Mouse (Mus musculus) CH12.LX (cell line): ENCODE data around the gene Gm20431. TPM values are rescaled to one million over a fixed set of nuclear protein-coding genes. Genes with fewer than 3 reads are reported as not detected.

Source experiments
- DNase-seq: peaks from one replicate; pipeline ENCODE4 v3.0.0-alpha.2; 2013; ENCODE audit errors: extremely low read depth
- H3K27ac ChIP-seq: 2 replicates; pipeline ENCODE4 v1.5.1; 2012; ENCODE audit warnings: low read depth, mild to moderate bottlenecking, control low read depth, moderate library complexity; ENCODE audit not compliant: insufficient read depth
- H3K27me3 ChIP-seq: replicated peaks from 2 replicates; pipeline ENCODE3; 2012; ENCODE audit warnings: inconsistent platforms
- H3K36me3 ChIP-seq, 2 experiments: replicated peaks in 1 of 2; 2 replicates each; pipeline versions ENCODE3 to v1.6.1; 2012; ENCODE audit warnings: inconsistent platforms in 1 of 2, low read length in 1 of 2, mild to moderate bottlenecking in 1 of 2, mixed read lengths in 1 of 2, moderate library complexity in 1 of 2; ENCODE audit not compliant: control insufficient read depth in 1 of 2, insufficient read depth in 1 of 2
- H3K4me1 ChIP-seq, 2 experiments: 2 replicates each; pipeline ENCODE4 v1.6.1; 2012; ENCODE audit warnings: inconsistent platforms in 1 of 2, moderate library complexity in 1 of 2; ENCODE audit not compliant: insufficient read depth in 2 of 2, control insufficient read depth in 1 of 2
- H3K4me2 ChIP-seq: 2 replicates; pipeline ENCODE4 v1.6.1; 2012; ENCODE audit warnings: low read depth, mild to moderate bottlenecking, control low read depth; ENCODE audit not compliant: poor library complexity, insufficient read depth, severe bottlenecking
- H3K4me3 ChIP-seq, 3 experiments: fragments of 150-350 bp in 1 of 3; sonication (generic) in 1 of 3; replicated peaks in 1 of 3; 2 replicates each; pipeline versions ENCODE3 to v1.5.1; 2011 to 2012; ENCODE audit warnings: low read depth in 2 of 3, low read length in 2 of 3, mild to moderate bottlenecking in 2 of 3, moderate library complexity in 2 of 3, control low read depth in 1 of 3, improper control_type of control experiment in 1 of 3, inconsistent platforms in 1 of 3, mixed read lengths in 1 of 3; ENCODE audit not compliant: poor library complexity in 1 of 3
- H3K79me2 ChIP-seq: replicated peaks from 2 replicates; pipeline ENCODE4 v1.6.1; 2012; ENCODE audit warnings: mild to moderate bottlenecking, moderate library complexity; ENCODE audit not compliant: control insufficient read depth, poor library complexity, insufficient read depth, severe bottlenecking; ENCODE audit errors: extremely low read depth
- H3K9ac ChIP-seq: 2 replicates; pipeline ENCODE4 v1.6.1; 2012; ENCODE audit warnings: low read depth, mild to moderate bottlenecking, control low read depth, moderate library complexity; ENCODE audit not compliant: insufficient read depth
- H3K9me3 ChIP-seq: replicated peaks from 2 replicates; pipeline ENCODE3; 2012; ENCODE audit warnings: low read length, inconsistent platforms, mixed read lengths
- BHLHE40 ChIP-seq: IDR thresholded peaks from 2 replicates; pipeline ENCODE4 v1.6.1; 2011; ENCODE audit warnings: mild to moderate bottlenecking, low read depth, low read length, improper control_type of control experiment
- CTCF ChIP-seq, 2 experiments: IDR thresholded peaks in 1 of 2; conservative IDR thresholded peaks in 1 of 2; 2 replicates each; pipeline ENCODE4 v1.5.1; 2011 to 2012; ENCODE audit warnings: low read depth in 2 of 2, low read length in 2 of 2, improper control_type of control experiment in 1 of 2, inconsistent platforms in 1 of 2, mild to moderate bottlenecking in 1 of 2, moderate library complexity in 1 of 2
- ELF1 ChIP-seq: IDR thresholded peaks from 2 replicates; pipeline ENCODE4 v1.6.1; 2014; ENCODE audit warnings: low read depth, mild to moderate bottlenecking, inconsistent platforms, low read length, improper control_type of control experiment
- ETS1 ChIP-seq: conservative IDR thresholded peaks from 2 replicates; pipeline ENCODE4 v1.6.1; 2012; ENCODE audit warnings: low read depth, mild to moderate bottlenecking, inconsistent platforms, low read length, improper control_type of control experiment, moderate library complexity
- IRF4 ChIP-seq: IDR thresholded peaks from 2 replicates; pipeline ENCODE4 v1.6.1; 2014; ENCODE audit warnings: low read depth, mild to moderate bottlenecking, inconsistent platforms, low read length, improper control_type of control experiment
- JUND ChIP-seq: conservative IDR thresholded peaks from 2 replicates; pipeline ENCODE4 v1.6.1; 2011; ENCODE audit warnings: low read depth, low read length, improper control_type of control experiment
- KAT2A ChIP-seq: IDR thresholded peaks from 2 replicates; pipeline ENCODE4 v1.6.1; 2012; ENCODE audit warnings: low read length, improper control_type of control experiment, inconsistent platforms; ENCODE audit not compliant: insufficient replicate concordance
- MAZ ChIP-seq: IDR thresholded peaks from 2 replicates; pipeline ENCODE4 v1.6.1; 2012; ENCODE audit warnings: low read depth, mild to moderate bottlenecking, inconsistent platforms, low read length, improper control_type of control experiment, moderate library complexity
- NELFE ChIP-seq: IDR thresholded peaks from 2 replicates; pipeline ENCODE4 v1.6.1; 2011; ENCODE audit warnings: low read depth, low read length, improper control_type of control experiment
- POLR2A ChIP-seq: IDR thresholded peaks from 2 replicates; pipeline ENCODE4 v1.6.1; 2011; ENCODE audit warnings: low read depth, mild to moderate bottlenecking, improper control_type of control experiment, low read length
- SIN3A ChIP-seq: IDR thresholded peaks from 2 replicates; pipeline ENCODE4 v1.6.1; 2012; ENCODE audit warnings: low read length, improper control_type of control experiment, inconsistent platforms
- SMC3 ChIP-seq: IDR thresholded peaks from 2 replicates; pipeline ENCODE4 v1.6.1; 2011; ENCODE audit warnings: low read depth, low read length, improper control_type of control experiment
- TBP ChIP-seq: conservative IDR thresholded peaks from 2 replicates; pipeline ENCODE4 v1.6.1; 2011; ENCODE audit warnings: low read depth, low read length, improper control_type of control experiment
- UBTF ChIP-seq: IDR thresholded peaks from 2 replicates; pipeline ENCODE4 v1.6.1; 2012; ENCODE audit warnings: low read depth, mild to moderate bottlenecking, inconsistent platforms, low read length, improper control_type of control experiment, moderate library complexity
- USF1 ChIP-seq: IDR thresholded peaks from 2 replicates; pipeline ENCODE4 v1.6.1; 2014; ENCODE audit warnings: low read depth, mild to moderate bottlenecking, inconsistent platforms, low read length, improper control_type of control experiment
- ZKSCAN1 ChIP-seq: IDR thresholded peaks from 2 replicates; pipeline ENCODE4 v1.6.1; 2012; ENCODE audit warnings: low read depth, inconsistent platforms, low read length, improper control_type of control experiment, borderline replicate concordance
- ZNF384 ChIP-seq: IDR thresholded peaks from 2 replicates; pipeline ENCODE4 v1.6.1; 2012; ENCODE audit warnings: low read depth, low read length, improper control_type of control experiment, inconsistent platforms
- dilution Hi-C: fragments of 300-500 bp; cut with MboI; formaldehyde crosslinking; loops from 2 replicates; pipeline ENCODE4 v1.14.3; 2020; ENCODE audit warnings: low sequenced_read_pairs; ENCODE audit not compliant: extremely low pct_unique_long_range_greater_than_20kb, extremely low pct_ligation_motif_present
- in situ Hi-C: fragments of 300-500 bp; cut with MboI; formaldehyde crosslinking; loops from 3 replicates; pipeline ENCODE4 v1.14.3; 2019; ENCODE audit warnings: low sequenced_read_pairs, low pct_ligation_motif_present, low pct_unique_long_range_greater_than_20kb, mixed read lengths
- polyA plus RNA-seq: library from polyadenylated mRNA; unstranded; fragments of >175 nt; gene quantifications from 2 replicates; pipeline ENCODE4 v1.2.1, GENCODE M21; 2012; ENCODE audit warnings: low read depth; ENCODE audit not compliant: insufficient read length
- total RNA-seq, 2 experiments: library from RNA; depleted of rRNA; stranded (reverse); fragments of 300-350 nt in 1 of 2; fragments of >200 nt in 1 of 2; gene quantifications; 2 replicates each; pipeline ENCODE4 v1.2.3; 2012 to 2014

Gm20431 gene
- total and polyA plus RNA-seq, 3 experiments = 2.4 to 15.0 TPM; not detected in 1

GRCm38 (mm10) chr2:167692831-167693230, 31.5 kb upstream of the Gm20431 start:
- Histone ChIP-seq H3K27me3 (peaks cover 59% of the 10 kb centered on the region), H3K9ac (no peak overlapping the region), H3K4me2 (no peak overlapping the region), H3K27ac (no peak overlapping the region), H3K9me3 (peaks cover 16% of the 10 kb centered on the region), H3K4me1 (peaks cover 2 to 15% of the 10 kb centered on the region in 2 experiments), H3K4me3 (no peak overlapping the region), H3K36me3 (no peaks in the 10 kb centered on the region), H3K79me2 (no peaks in the 10 kb centered on the region; the same call in 1 of the 2 replicates)
- DNase-seq = no peak
- TF ChIP-seq SIN3A (no peak), ETS1 (no peak), MAZ (no peak), TBP (no peak), UBTF (no peak), ZNF384 (no peak), JUND (no peak), BHLHE40 (no peak)
- in situ Hi-C loops (no loop called here), dilution Hi-C loops (loop anchor here (25.0 kb wide), 1 partner anchor 194 kb away; no protein-coding TSS in a partner anchor)

GRCm38 (mm10) chr2:167691871-167692661, 30.8 kb upstream of the Gm20431 start:
- Histone ChIP-seq H3K4me2 (peak overlapping the region; percentile 48; the same call in 1 of the 2 replicates), H3K27me3 (peaks cover 67% of the 10 kb centered on the region), H3K9me3 (peaks cover 16% of the 10 kb centered on the region)
- no peak for TF ChIP-seq SMC3
- no peak for TF ChIP-seq ZKSCAN1
- TF ChIP-seq KAT2A = no peak
- no peak for TF ChIP-seq ELF1
- TF ChIP-seq CTCF (conservative IDR thresholded peaks at IDR 0.05 in 1 of 2, IDR thresholded peaks at IDR 0.05 in 1 of 2; ENCODE audit: low read depth in 2 of 2, low read length in 2 of 2) = no peak
- TF ChIP-seq POLR2A = no peak
- TF ChIP-seq USF1 = no peak
- TF ChIP-seq IRF4 = no peak
- no peak for TF ChIP-seq NELFE
- no peak for TF ChIP-seq BHLHE40
- TF ChIP-seq, all 38 proteins: peak for 0
- dilution Hi-C loops = loop anchor here (25.0 kb wide), 1 partner anchor 195 kb away; no protein-coding TSS in a partner anchor
- no peak overlapping the region for H3K9ac ChIP-seq
- no peak overlapping the region for H3K4me3 ChIP-seq
- H3K79me2 ChIP-seq = no peaks in the 10 kb centered on the region; the same call in 1 of the 2 replicates
- DNase-seq = no peak
- peaks cover 0 to 15% of the 10 kb centered on the region in 2 experiments; a peak in 3 of 4 replicates for H3K4me1 ChIP-seq
- no peaks in the 10 kb centered on the region for H3K36me3 ChIP-seq
- in situ Hi-C loops = no loop called here
- H3K27ac ChIP-seq = no peak overlapping the region
